Mouse (Mus musculus) ES-E14 (cell line): ENCODE measurements around the gene Rab4b.

Source experiments
- HCFC1 ChIP-seq: IDR thresholded peaks from 2 replicates; pipeline ENCODE4 v1.6.1; 2012; ENCODE audit warnings: low read length, inconsistent platforms, borderline replicate concordance; ENCODE audit not compliant: insufficient read depth
- ZC3H11A ChIP-seq: IDR thresholded peaks from 2 replicates; pipeline ENCODE4 v1.6.1; 2012; ENCODE audit warnings: low read depth, mild to moderate bottlenecking, inconsistent platforms, low read length, borderline replicate concordance
- ZNF384 ChIP-seq: IDR thresholded peaks from 2 replicates; pipeline ENCODE4 v1.6.1; 2012; ENCODE audit warnings: low read depth, low read length, inconsistent platforms

- TF ChIP-seq ZNF384 (no peak), HCFC1 (no peak), ZC3H11A (no peak)
These were observed at the start of gene Rab4b for GRCm38 (mm10) chr7:27178324-27179216.
